Mouse (Mus musculus) spleen, adult 2 months (tissue): ENCODE data around the gene Olfr1153. TPM values are rescaled to one million over a fixed set of nuclear protein-coding genes. Genes with fewer than 3 reads are reported as not detected.

Source experiments
- DNase-seq, 2 experiments: peaks; one replicate each; pipeline versions ENCODE4 v3.0.0 to v3.0.0-alpha.2; 2012 to 2021; ENCODE audit warnings: low spot score in 2 of 2, low read depth in 1 of 2
- H3K27ac ChIP-seq: fragments of 200-500 bp; 2 replicates; pipeline ENCODE4 v1.5.1; 2012; ENCODE audit warnings: low read length, inconsistent platforms; ENCODE audit not compliant: insufficient read depth
- H3K27me3 ChIP-seq: fragments of 200-500 bp; 2 replicates; pipeline ENCODE4 v1.6.1; 2012; ENCODE audit warnings: mild to moderate bottlenecking, moderate library complexity, low read length, inconsistent platforms; ENCODE audit not compliant: control insufficient read depth, insufficient read depth
- H3K36me3 ChIP-seq: fragments of 200-500 bp; 2 replicates; pipeline ENCODE4 v1.6.1; 2012; ENCODE audit warnings: mild to moderate bottlenecking, low read length, inconsistent platforms; ENCODE audit not compliant: control insufficient read depth, insufficient read depth
- H3K4me1 ChIP-seq: fragments of 200-500 bp; 2 replicates; pipeline ENCODE4 v1.6.1; 2011; ENCODE audit warnings: inconsistent platforms; ENCODE audit not compliant: control insufficient read depth, insufficient read depth, insufficient read length
- H3K4me3 ChIP-seq: fragments of 200-500 bp; 2 replicates; pipeline ENCODE4 v1.5.1; 2011; ENCODE audit warnings: mild to moderate bottlenecking, inconsistent platforms; ENCODE audit not compliant: insufficient read depth, insufficient read length; ENCODE audit errors: extremely low read depth
- CTCF ChIP-seq: fragments of 200-500 bp; IDR thresholded peaks from 2 replicates; pipeline ENCODE4 v1.5.1; 2011; ENCODE audit warnings: mild to moderate bottlenecking, inconsistent platforms; ENCODE audit not compliant: insufficient read depth, insufficient read length, insufficient replicate concordance; ENCODE audit errors: extremely low read depth
- POLR2A ChIP-seq: fragments of 200-500 bp; IDR thresholded peaks from 2 replicates; pipeline ENCODE4 v1.6.1; 2011; ENCODE audit warnings: low read depth, low read length, inconsistent platforms
- WGBS: fragments of 180-500 bp; shearing (Covaris S2); methylation state at CpG from one replicate; pipeline ENCODE4 v1.1.7; 2018; 5-methylcytosine and 5-hydroxymethylcytosine counted together
- polyA plus RNA-seq: library from polyadenylated mRNA; depleted of rRNA; stranded (reverse); fragments of >200 nt; gene quantifications from 2 replicates; pipeline ENCODE4 v1.2.3, GENCODE M21; 2012; rRNA removed

The Olfr1153 gene
- not detected in 2 replicates for polyA plus RNA-seq

DNA sequence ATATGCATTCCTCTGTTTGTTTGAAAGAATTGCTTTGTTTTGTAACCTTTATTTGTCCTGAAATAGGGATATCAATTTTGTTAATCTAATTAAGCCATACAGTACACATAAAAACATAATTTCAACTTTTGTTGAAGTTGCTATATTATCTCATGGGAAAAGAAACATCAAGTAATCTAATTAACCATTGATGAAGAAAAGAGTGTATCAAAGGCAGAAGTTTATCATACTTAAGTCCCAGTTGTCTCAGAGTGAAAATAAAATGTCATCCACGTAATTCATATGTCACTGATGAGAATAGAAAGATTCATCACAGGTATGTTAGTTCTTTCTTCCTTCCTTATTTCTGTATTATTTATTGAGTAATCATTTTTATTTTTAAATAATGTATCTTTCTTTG, at the start of gene Olfr1153:
Olfr1153 (plus strand) TSS at position 301 of the 400 bp plus-strand sequence.
- Histone ChIP-seq H3K36me3 (no peaks in the 10 kb centered on the region), H3K27ac (no peak within 1 kb of the TSS), H3K27me3 (no peaks in the 10 kb centered on the region), H3K4me1 (no peaks in the 10 kb centered on the region), H3K4me3 (no peak within 1 kb of the TSS)
- WGBS = 61% methylated on average over 1 of the region's 1 CpGs
- no peak for TF ChIP-seq CTCF
- TF ChIP-seq POLR2A = no peak
- DNase-seq = no peak

DNA sequence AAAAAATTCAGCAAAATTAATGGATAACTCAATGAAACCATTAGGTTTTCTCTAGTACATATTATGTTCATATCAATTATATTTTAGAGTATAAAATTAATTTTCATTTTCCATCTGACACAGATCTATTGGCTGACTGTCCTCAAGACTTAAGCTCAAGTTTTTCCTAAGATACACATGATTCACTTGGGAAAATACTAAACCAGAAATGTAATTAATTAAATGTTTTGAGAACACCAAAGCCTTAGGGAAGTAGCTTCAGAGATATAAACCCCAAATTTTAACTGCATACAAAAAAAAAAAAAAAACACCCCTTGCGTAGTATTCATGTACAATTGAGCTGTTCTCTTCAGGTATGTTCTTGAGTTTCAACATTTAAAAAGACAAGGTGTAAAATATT, 39.2 kb upstream of the Olfr1153 start, which contains the start of gene Olfr1151:
Olfr1151 (plus strand) TSS at position 301 of the 400 bp plus-strand sequence.
- DNase-seq = no peak
- Histone ChIP-seq H3K36me3 (no peaks in the 10 kb centered on the region), H3K27ac (no peak within 1 kb of the TSS), H3K4me1 (no peaks in the 10 kb centered on the region), H3K27me3 (no peaks in the 10 kb centered on the region), H3K4me3 (no peak within 1 kb of the TSS)
- 81% methylated on average over 1 of the region's 1 CpGs for WGBS
- TF ChIP-seq POLR2A (no peak), CTCF (no peak)

DNA sequence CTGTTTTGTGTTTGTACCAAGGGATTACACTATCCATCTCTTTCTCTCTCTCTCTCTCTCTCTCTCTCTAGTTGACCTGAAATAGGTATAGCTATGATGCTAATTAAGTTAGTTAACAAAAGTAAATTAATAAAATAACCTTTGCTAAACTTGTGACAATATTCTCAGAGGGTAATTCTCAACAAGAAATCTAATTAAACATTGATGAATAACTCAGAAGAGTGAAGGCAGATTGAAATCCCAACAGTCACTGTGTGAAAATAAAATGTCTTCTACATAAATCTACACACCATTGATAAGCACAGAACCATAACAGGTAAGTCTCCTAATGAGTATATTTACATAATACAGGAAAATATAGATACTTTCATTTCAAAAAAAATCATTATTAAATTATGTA, 28.6 kb upstream of the Olfr1153 start, which contains the start of gene Olfr1152:
Olfr1152 (plus strand) TSS at position 301 of the 400 bp plus-strand sequence.
- TF ChIP-seq CTCF (no peak), POLR2A (no peak)
- no peaks in the 10 kb centered on the region for H3K36me3 ChIP-seq
- no peak for DNase-seq
- H3K4me3 ChIP-seq = no peak within 1 kb of the TSS
- H3K4me1 ChIP-seq = no peaks in the 10 kb centered on the region
- H3K27ac ChIP-seq = no peak within 1 kb of the TSS
- no peaks in the 10 kb centered on the region for H3K27me3 ChIP-seq

DNA sequence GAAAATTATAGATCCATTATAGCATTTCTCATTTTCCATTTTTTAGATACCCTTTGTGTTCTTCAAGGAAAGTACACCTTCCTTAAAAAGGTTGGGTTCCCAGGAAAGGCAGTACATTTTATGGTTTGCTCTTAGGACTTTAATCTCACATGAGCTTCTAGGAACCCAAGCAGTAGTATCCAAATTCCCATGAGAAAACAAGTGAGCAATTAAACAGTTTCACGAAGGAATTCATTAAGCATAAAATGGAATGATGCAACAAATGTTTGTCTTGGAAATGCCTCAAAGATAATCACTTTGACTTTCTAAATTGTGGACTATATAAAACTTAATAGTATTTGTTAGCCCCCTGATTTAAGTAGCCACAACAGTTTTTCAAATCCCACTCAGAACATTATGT, 10.3 kb downstream of the Olfr1153 start, which contains the start of gene Olfr1154:
Olfr1154 (minus strand) TSS at position 101 of the 400 bp plus-strand sequence.
- Histone ChIP-seq H3K36me3 (no peaks in the 10 kb centered on the region), H3K4me1 (no peaks in the 10 kb centered on the region), H3K4me3 (no peak within 1 kb of the TSS), H3K27me3 (no peaks in the 10 kb centered on the region), H3K27ac (no peak within 1 kb of the TSS)
- no peak for DNase-seq
- TF ChIP-seq POLR2A = no peak
- 89% methylated on average over 1 of the region's 1 CpGs for WGBS

DNA sequence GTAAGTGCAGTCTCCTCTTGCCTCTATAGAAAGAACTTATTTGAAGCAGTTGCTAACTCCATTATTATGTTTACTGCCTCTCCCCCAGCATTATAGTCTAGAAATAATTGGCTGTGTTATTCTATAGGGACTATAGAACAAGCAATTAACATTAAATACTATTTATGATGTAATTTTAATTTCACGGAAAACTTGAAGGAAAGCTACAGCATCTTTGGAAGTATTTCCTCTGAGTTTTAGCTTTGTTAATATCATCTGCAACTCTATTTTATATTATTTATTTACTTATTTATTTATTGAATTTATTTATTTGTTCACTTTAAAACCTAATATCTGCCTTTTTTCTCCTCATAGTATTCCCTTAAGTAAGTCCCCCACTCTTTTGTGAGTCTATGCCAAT, 50.3 kb downstream of the Olfr1153 start, which contains the start of gene Olfr1155:
Olfr1155 (minus strand) TSS at position 101 of the 400 bp plus-strand sequence.
- DNase-seq = no peak
- H3K36me3 ChIP-seq = no peaks in the 10 kb centered on the region
- 91% methylated on average over 1 of the region's 1 CpGs for WGBS
- H3K27ac ChIP-seq = no peak within 1 kb of the TSS
- no peak for TF ChIP-seq CTCF
- TF ChIP-seq POLR2A = no peak
- no peaks in the 10 kb centered on the region for H3K4me1 ChIP-seq
- H3K4me3 ChIP-seq = no peak within 1 kb of the TSS
- no peaks in the 10 kb centered on the region for H3K27me3 ChIP-seq

Other genes starting within 250 kb of the Olfr1153 start
- gene Olfr1133, start 247.6 kb upstream of the Olfr1153 start, polyA plus RNA-seq = not detected in 2 replicates
- gene Olfr1134, start 236.5 kb upstream of the Olfr1153 start, polyA plus RNA-seq = not detected in 2 replicates
- not detected in 2 replicates for gene Olfr1135, start 221.3 kb upstream of the Olfr1153 start, polyA plus RNA-seq
- not detected in 2 replicates for gene Olfr1136, start 201.0 kb upstream of the Olfr1153 start, polyA plus RNA-seq
- gene Olfr1137, start 181.8 kb upstream of the Olfr1153 start, polyA plus RNA-seq = not detected in 2 replicates
- not detected in 2 replicates for gene Olfr1138, start 155.0 kb upstream of the Olfr1153 start, polyA plus RNA-seq
- gene Olfr1140, start 151.2 kb upstream of the Olfr1153 start, polyA plus RNA-seq = not detected in 2 replicates
- gene Olfr1141, start 141.0 kb upstream of the Olfr1153 start, polyA plus RNA-seq = not detected in 2 replicates
- gene Olfr152, start 115.5 kb upstream of the Olfr1153 start, polyA plus RNA-seq = not detected in 2 replicates
- not detected in 2 replicates for gene Olfr1143, start 94.4 kb upstream of the Olfr1153 start, polyA plus RNA-seq
- gene Olfr1145, start 85.1 kb upstream of the Olfr1153 start, polyA plus RNA-seq = not detected in 2 replicates
- gene Olfr1148, start 64.4 kb upstream of the Olfr1153 start, polyA plus RNA-seq = not detected in 2 replicates
- not detected in 2 replicates for gene Olfr1150-ps1, start 51.0 kb upstream of the Olfr1153 start, polyA plus RNA-seq
- gene Olfr1151, start 39.1 kb upstream of the Olfr1153 start, polyA plus RNA-seq = not detected in 2 replicates
- gene Olfr1152, start 28.5 kb upstream of the Olfr1153 start, polyA plus RNA-seq = not detected in 2 replicates
- gene Olfr1154, start 10.2 kb downstream of the Olfr1153 start, polyA plus RNA-seq = not detected in 2 replicates
- gene Olfr1155, start 50.2 kb downstream of the Olfr1153 start, polyA plus RNA-seq = not detected in 2 replicates
- not detected in 2 replicates for gene Olfr1156, start 58.1 kb downstream of the Olfr1153 start, polyA plus RNA-seq
- gene Olfr1157, start 73.3 kb downstream of the Olfr1153 start, polyA plus RNA-seq = not detected in 2 replicates
- gene Olfr74, start 79.7 kb downstream of the Olfr1153 start, polyA plus RNA-seq = not detected in 2 replicates
- not detected in 2 replicates for gene Olfr1158, start 95.2 kb downstream of the Olfr1153 start, polyA plus RNA-seq
- gene Olfr1160, start 113.3 kb downstream of the Olfr1153 start, polyA plus RNA-seq = not detected in 2 replicates
- not detected in 2 replicates for gene Olfr1161, start 127.8 kb downstream of the Olfr1153 start, polyA plus RNA-seq
- not detected in 2 replicates for gene Olfr73, start 142.7 kb downstream of the Olfr1153 start, polyA plus RNA-seq
- not detected in 2 replicates for gene Olfr1162, start 156.2 kb downstream of the Olfr1153 start, polyA plus RNA-seq
- gene Olfr1163, start 176.9 kb downstream of the Olfr1153 start, polyA plus RNA-seq = not detected in 2 replicates
- gene Olfr1164, start 199.0 kb downstream of the Olfr1153 start, polyA plus RNA-seq = not detected in 2 replicates
- not detected in 2 replicates for gene Olfr1166, start 233.3 kb downstream of the Olfr1153 start, polyA plus RNA-seq